Mouse (Mus musculus) CD8-positive naive resting alpha-beta T cell, adult 57 days (primary cell): Measurements from ENCODE around the gene Lnp1. TPM values are rescaled to one million over a fixed set of nuclear protein-coding genes. Genes with fewer than 3 reads are reported as not detected.

Experiments used
- total RNA-seq: library from RNA; stranded (reverse); gene quantifications from one replicate; pipeline ENCODE4 v1.2.4, GENCODE M21; 2023

Gene Lnp1
- total RNA-seq = not detected

GRCm38 (mm10) chr16:56928023-56928422 is at the start of gene Lnp1:
Gene Lnp1 (minus strand): TSS chr16:56928061.

GRCm38 (mm10) chr16:56885824-56886615 is 41.8 kb downstream of the Lnp1 start, which contains the start of gene Tmem45a:
Gene Tmem45a (minus strand): TSS chr16:56886166.

Other genes starting within 250 kb of the Lnp1 start
- 24.5 TPM for gene Tfg, start 210.6 kb downstream of the Lnp1 start, total RNA-seq
- gene Adgrg7, start 132.2 kb downstream of the Lnp1 start, total RNA-seq = 0.24 TPM
- not detected for gene Tmem45a, start 41.9 kb downstream of the Lnp1 start, total RNA-seq
- gene Tmem45a2, start 143.3 kb upstream of the Lnp1 start, total RNA-seq = not detected
- gene Tomm70a, start 193.6 kb upstream of the Lnp1 start, total RNA-seq = 29.9 TPM
- 18.8 TPM for gene Nit2, start 239.3 kb upstream of the Lnp1 start, total RNA-seq